Mouse (Mus musculus): ENCODE results near the gene Fam189a2.

GRCm38 (mm10) chr19:24023351-24023750 is 7.5 kb downstream of the Fam189a2 start:
- TF ChIP-seq BHLHE40 (IDR thresholded peaks at IDR 0.05; ENCODE audit: borderline replicate concordance, low read depth, low read length) (no peak), CHD1 (IDR thresholded peaks at IDR 0.05; ENCODE audit: low read depth, low read length) (no peak), USF1 (IDR thresholded peaks at IDR 0.05; ENCODE audit: low read depth, low read length) (no peak), E2F4 (IDR thresholded peaks at IDR 0.05; ENCODE audit: borderline replicate concordance, low read depth, low read length) (no peak), MYC (IDR thresholded peaks at IDR 0.05; ENCODE audit: low read depth, low read length) (no peak), ZC3H11A (IDR thresholded peaks at IDR 0.05; ENCODE audit: low read depth, low read length) (no peak), CTCF (IDR thresholded peaks at IDR 0.05 in 2 of 3, conservative IDR thresholded peaks at IDR 0.05 in 1 of 3; ENCODE audit: control insufficient read depth in 1 of 3, insufficient read depth in 1 of 3, low read depth in 2 of 3, low read length in 3 of 3, poor library complexity in 1 of 3, severe bottlenecking in 1 of 3) (no peak), GATA1 (IDR thresholded peaks at IDR 0.05; ENCODE audit: low read depth, low read length) (no peak), TCF12 (IDR thresholded peaks at IDR 0.05; ENCODE audit: low read depth, low read length) (no peak), EP300 (IDR thresholded peaks at IDR 0.05; ENCODE audit: low read depth in 1 of 2, low read length in 2 of 2) (no peak), POLR2A (IDR thresholded peaks at IDR 0.05; ENCODE audit: control insufficient read depth in 1 of 2, insufficient read depth in 1 of 2, low read depth in 1 of 2, low read length in 2 of 2, poor library complexity in 1 of 2) (no peak)

All from MEL (cell line).